Mouse (Mus musculus): Measurements from ENCODE around the gene Vtcn1.

Vtcn1 gene

GRCm38 (mm10) chr3:100920611-100921140, 95.4 kb downstream of the Vtcn1 start:
- no peak for DNase-seq (ENCODE audit: low read depth, low spot score)

DNA sequence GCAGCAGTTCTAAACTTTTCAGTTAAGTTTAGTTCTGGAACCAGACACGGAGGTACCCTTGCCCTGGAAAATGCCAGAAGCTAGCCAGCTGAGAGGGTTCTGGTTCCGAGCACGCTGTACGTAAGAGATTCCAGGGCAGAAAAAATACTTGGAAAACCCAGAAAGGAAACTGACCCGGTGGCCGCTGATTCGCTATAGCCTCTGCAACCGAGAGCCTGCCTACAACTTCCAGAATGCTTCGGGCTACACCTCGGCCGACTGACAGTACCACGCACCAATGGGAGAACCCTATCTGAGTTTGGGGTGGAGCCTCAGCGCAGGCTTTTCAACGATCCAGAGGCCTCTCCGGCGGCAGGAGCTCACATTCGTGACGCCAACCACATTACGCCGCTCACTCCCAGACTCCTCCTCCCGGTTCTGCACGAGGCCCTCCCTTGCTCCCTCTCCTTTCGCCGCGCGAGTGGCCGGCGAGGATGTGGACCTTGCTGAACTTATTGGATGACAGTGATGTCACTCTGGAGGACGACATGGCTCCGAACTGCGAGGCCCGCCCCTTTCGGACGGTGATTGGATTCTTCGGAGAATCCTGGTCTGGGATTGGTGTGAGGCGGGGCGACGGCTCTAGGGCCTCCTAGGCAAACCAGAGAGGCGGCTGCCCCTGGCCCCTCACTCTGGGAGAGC, 96.7 kb downstream of the Vtcn1 start, which contains the start of gene Trim45:
TSS of gene Trim45 (plus strand) at position 378 of the 681 bp plus-strand sequence.
- peak; percentile 100 for DNase-seq (ENCODE audit: low read depth, low spot score)

DNA sequence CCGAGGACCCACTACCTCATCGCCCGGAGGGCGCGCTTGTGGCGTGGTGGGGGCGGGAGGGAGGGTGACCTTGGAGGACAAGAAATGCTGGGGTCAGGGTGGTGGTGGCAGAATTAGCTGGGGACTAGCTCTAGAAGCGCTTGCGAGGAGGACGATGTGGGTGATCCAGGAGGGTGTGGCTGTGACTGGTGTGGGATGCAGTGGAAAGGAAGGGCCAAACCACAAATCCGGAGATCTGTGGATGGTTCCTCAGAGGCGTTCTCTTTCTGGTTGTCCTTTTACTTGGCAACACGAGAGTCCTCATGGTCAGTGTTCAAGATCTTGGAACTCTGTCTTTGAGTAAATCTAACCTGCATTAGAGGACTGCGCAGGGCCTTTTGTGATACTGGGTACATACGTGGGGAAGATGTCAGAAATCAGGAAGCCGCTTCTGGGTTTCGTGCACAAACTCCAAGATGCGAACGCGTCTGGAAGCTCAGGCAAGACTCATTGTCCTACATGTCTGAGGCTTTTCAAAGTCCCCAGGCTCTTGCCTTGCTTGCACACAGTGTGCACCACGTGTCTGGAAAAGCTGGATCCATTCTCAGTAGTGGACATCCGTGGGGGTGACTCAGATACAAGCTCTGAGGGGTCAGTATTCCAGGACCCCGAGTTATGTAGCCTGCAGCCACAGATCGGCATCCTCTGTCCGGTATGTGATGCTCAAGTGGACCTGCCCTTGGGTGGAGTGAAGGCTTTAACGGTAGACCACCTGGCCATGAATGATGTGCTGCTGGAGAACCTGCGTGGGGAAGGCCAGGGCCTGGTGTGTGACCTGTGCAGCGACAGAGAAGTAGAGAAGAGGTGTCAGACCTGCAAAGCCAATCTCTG, 97.5 kb downstream of the Vtcn1 start:
- no peak for DNase-seq (ENCODE audit: low read depth, low spot score)

DNA sequence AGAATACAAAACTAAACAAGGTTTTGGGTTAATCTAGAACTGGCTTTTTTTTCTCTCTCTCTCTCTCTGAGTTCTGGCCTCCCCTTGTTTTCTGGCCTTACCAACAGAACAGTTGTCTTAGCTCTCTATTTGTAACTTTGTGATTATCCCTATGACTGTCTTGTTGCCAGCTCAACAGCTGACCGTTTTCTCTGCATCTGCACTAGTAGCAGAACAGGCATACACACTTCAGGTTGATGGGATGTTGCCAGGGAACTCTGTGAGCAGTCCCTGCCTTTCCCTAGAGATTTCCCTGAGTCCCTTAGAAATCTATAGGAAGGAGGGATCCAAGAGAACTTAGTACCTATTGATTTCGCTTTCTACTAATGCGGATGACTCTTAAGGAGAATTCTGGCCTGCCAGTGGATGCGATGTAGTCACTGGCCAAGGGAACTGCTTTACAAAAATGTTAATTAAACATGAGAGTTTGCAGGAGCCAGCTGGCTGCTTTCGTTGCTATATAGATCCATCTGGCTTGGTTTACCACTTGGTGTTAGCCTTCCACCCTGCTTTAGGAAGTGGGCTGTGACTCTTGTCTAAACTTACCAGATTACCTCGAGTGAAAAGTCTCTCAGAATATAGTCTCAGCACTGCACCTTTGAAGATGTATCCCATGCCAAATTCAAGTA, 98.9 kb downstream of the Vtcn1 start:
- peak; percentile 38 for DNase-seq (ENCODE audit: low read depth, low spot score)

- DNase-seq (ENCODE audit: low read depth, low spot score) = no peak
These were observed 99.9 kb downstream of the Vtcn1 start for GRCm38 (mm10) chr3:100925176-100925575.

GRCm38 (mm10) chr3:100931332-100932076, 106.2 kb downstream of the Vtcn1 start:
- no peak for DNase-seq (ENCODE audit: low read depth, low spot score)

DNA sequence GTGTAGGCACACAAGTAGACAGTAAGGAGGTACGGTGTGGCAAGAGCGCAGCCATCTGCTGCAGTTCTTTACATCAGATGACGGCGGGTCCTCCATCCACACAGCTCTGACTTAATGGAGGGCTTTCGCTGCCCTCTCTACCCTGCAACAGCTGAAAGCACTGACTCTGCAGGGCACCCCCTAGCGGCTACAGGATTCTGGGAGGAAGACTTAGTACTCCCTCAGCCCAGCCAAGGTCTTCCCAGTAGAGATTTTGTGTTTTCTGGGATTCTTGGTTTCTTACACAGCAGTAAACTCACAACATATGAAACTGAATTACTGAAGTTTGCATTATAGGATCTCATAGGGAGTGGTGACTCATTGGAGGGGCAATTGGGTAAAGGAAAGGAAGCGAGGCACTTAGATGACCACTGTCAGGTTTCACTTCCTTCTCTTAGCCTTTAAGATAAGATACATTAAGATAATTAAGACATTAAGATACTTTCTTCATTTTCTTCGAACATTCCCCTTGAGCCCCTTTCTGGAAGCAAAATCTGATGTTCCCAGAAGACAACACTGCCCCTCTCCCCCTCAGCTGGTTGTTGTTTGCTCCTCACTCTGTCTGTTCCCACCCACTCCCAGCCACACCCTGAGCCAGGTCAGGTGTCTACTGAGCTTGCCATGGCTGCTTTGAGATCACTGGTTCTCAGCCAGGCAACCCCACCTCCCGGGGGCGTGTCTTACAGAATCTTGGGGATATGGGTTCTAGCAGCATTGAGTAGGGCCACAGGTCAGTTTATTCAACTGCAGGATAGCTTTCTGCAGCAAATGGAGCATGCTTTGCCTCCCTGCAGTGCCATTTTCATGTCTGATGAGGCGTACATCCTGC, 107.1 kb downstream of the Vtcn1 start:
- DNase-seq (ENCODE audit: low read depth, low spot score) = no peak

- DNase-seq (ENCODE audit: low read depth, low spot score) = no peak
These were observed 110.3 kb downstream of the Vtcn1 start for GRCm38 (mm10) chr3:100935521-100935920.

DNA sequence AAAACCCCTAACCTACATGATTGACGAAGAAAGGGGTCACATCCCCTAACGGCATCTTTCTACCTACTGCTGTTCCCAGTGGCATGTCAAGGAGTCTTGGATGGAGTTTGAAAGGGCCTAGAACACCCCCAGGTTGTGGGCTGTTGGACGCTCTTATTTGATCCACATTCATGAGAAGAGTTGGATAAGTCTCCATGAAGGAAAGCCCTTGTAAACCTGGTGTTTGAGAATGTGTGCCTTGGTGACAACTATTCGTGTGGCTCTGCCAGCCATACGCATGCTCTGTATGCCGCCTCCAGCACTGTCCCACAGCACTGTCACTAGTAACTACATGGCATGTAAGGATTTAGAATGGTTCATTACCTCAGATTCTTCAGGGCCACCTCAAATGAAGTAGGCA, 110.9 kb downstream of the Vtcn1 start:
- DNase-seq (ENCODE audit: low read depth, low spot score) = no peak

GRCm38 (mm10) chr3:100938211-100938610, 113.0 kb downstream of the Vtcn1 start:
- no peak for DNase-seq (ENCODE audit: low read depth, low spot score)

DNA sequence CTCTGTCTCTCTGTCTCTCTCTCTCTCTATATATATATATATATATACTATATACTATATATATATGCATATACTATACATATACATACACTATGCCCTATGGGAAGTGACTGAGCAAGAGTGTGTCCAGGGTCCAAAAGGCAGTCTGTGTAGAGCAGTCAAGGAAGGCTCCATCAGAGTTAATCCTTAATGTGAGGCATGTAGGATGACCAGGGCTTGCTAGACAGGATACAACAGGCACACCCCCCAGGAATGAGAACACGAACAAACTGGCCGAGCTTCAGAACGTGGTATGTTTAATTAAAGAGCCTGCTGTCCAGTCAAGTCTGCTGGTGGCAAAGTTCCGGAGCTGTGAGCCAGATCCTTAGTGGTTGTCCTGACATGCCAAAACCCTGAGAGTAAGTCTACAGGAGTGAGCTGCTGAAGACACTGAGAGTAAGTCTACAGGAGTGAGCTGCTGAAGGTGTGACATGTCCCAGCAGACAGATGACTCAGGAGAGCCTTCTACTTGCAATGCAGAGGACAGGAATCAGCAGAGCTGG, 115.3 kb downstream of the Vtcn1 start:
- DNase-seq (ENCODE audit: low read depth, low spot score) = peak; percentile 12
